Mouse (Mus musculus): Measurements from ENCODE around the gene Gm5901. TPM values are rescaled to one million over a fixed set of nuclear protein-coding genes. Genes with fewer than 3 reads are reported as not detected.
A peak's percentile ranks its signal among the peaks of the same experiment; 100 is the strongest.

Gm5901 gene
- polyA plus RNA-seq, 1 experiment = not detected

DNA sequence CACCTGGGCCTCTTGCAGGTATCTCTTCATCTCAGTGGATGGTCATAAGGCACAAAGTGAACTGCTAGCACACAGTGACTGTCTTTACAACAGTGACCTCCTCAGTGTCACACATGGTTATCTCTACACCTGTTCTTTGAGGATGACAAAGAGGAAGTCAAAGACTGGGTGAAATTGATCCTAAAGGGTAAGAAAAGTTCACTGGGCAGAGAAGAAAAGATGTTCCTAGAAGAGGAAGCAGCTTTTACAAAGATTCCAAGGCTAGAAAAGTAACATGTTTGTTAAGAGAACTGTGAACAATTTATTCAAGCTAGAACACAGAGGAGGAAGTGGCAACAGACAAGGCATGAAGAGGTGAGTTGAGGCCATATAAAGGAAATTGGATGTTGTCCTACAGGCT is 21.3 kb downstream of the Gm5901 start:
- H3K36me3 ChIP-seq (ENCODE audit: control insufficient read depth, insufficient read depth, low read length, poor library complexity, severe bottlenecking) = no peaks in the 10 kb centered on the region; the same call in 1 of the 2 replicates
- H3K4me3 ChIP-seq (ENCODE audit: low read depth, low read length) = no peak overlapping the region
- no peak for TF ChIP-seq EP300 (IDR thresholded peaks at IDR 0.05; ENCODE audit: insufficient read depth, low read depth, low read length)
- no peak for TF ChIP-seq POLR2A (IDR thresholded peaks at IDR 0.05; ENCODE audit: insufficient read depth, low read length)
- TF ChIP-seq CTCF (IDR thresholded peaks at IDR 0.05; ENCODE audit: low read depth, low read length) = no peak
- no peak overlapping the region for H3K9ac ChIP-seq (ENCODE audit: low read depth, poor library complexity, severe bottlenecking)
- H3K27ac ChIP-seq (ENCODE audit: insufficient read depth, low read length) = no peak overlapping the region
- H3K4me1 ChIP-seq (ENCODE audit: control insufficient read depth, insufficient read depth, low read length) = no peaks in the 10 kb centered on the region
- no peaks in the 10 kb centered on the region for H3K9me3 ChIP-seq (replicated peaks; ENCODE audit: control insufficient read depth, insufficient read depth, low read length, poor library complexity, severe bottlenecking)
- H3K27me3 ChIP-seq (ENCODE audit: control insufficient read depth, insufficient read depth, low read length, poor library complexity, severe bottlenecking) = no peaks in the 10 kb centered on the region

DNA sequence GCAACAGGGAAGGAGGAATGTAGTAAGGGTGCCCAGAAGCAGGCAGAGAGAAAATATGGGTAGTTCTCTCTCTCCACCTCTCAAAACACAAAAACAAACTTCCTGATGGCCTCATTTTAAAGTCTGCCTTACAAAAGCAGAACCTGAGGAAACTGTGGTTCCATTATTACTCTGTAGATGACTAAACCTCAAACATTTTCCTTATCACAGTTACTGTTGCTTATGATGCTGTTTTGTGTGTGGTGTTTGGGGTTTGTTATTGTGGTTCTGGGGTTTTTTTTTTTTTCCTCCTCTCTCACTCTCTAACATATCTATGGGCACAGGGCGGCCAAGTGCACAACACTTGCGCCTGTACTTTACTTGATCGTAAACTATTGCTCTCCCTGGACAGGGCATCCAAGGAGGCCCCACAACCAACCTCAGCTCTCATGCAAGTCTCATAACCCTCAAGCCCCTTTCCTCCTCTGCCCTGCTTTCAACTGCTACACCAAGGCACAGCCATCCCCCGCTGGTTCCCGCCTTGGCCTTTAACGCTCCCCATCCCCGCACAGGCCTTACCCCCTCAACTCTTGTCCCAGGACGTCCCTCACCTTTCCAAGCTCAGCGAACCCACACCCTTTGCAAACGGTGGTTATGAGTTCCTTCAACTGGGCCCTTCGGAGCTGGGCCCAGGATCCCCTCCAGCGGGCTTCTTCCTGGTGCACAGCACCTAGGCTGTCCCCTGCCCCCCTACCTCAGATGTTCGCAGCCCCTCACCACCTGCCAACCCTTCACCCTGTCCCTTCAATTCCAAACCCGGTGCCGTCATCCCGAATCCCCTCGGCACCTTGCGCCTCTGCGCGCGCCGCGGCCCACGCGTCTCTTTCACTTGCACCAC is 24.5 kb downstream of the Gm5901 start:
- Histone ChIP-seq H3K27me3 (ENCODE audit: control insufficient read depth, insufficient read depth, low read length, poor library complexity, severe bottlenecking) (no peaks in the 10 kb centered on the region), H3K9me3 (replicated peaks; ENCODE audit: control insufficient read depth, insufficient read depth, low read length, poor library complexity, severe bottlenecking) (no peaks in the 10 kb centered on the region), H3K36me3 (ENCODE audit: control insufficient read depth, insufficient read depth, low read length, poor library complexity, severe bottlenecking) (no peaks in the 10 kb centered on the region; the same call in 1 of the 2 replicates), H3K9ac (ENCODE audit: low read depth, poor library complexity, severe bottlenecking) (peak overlapping the region; percentile 77), H3K4me1 (ENCODE audit: control insufficient read depth, insufficient read depth, low read length) (no peaks in the 10 kb centered on the region), H3K27ac (ENCODE audit: insufficient read depth, low read length) (no peak overlapping the region), H3K4me3 (ENCODE audit: low read depth, low read length) (peak overlapping the region; percentile 86)
- TF ChIP-seq EP300 (IDR thresholded peaks at IDR 0.05; ENCODE audit: insufficient read depth, low read depth, low read length) = no peak
- no peak for TF ChIP-seq CTCF (IDR thresholded peaks at IDR 0.05; ENCODE audit: low read depth, low read length)
- no peak for TF ChIP-seq POLR2A (IDR thresholded peaks at IDR 0.05; ENCODE audit: insufficient read depth, low read length)

DNA sequence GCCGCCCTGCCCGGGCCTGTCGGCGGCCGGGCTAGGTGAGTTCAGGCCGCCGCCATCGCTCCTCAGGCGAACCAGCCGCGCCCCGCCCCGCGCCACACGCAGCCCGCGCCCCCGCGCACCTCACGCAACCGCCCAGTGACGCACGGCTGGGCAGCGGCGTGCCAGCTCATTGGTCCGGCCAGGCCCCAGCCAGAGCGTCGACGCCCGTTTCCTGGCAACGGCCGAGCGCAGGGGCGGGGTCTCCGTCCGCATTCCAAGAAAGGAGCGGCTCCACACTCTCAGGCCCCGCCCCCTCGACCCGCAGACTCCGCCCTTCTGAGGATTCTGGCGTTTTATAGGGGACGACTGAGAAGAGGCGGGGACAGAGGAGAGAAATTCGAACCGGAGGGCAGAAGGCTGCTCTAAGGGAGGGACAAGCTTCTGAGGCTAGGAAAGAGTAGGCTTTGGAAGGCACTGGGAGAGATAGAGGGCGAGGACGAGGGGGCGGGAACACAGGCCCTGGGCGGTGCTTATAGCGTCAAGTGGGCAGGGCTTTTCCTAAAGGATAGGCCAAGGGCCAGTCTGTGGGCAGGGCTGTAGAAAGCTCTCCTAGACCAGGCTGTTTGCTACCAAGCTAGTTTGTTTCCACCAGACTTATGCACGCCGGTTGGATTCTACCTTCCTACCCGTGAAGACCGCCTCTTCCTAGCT is 25.2 kb downstream of the Gm5901 start, which contains the start of gene Fam160a2:
Fam160a2 (minus strand) TSS at position 120 of the 690 bp plus-strand sequence.
- TF ChIP-seq POLR2A (IDR thresholded peaks at IDR 0.05; ENCODE audit: insufficient read depth, low read length) = peak; percentile 55
- no peak for TF ChIP-seq CTCF (IDR thresholded peaks at IDR 0.05; ENCODE audit: low read depth, low read length)
- no peak for TF ChIP-seq EP300 (IDR thresholded peaks at IDR 0.05; ENCODE audit: insufficient read depth, low read depth, low read length)
- peak within 1 kb of the TSS; percentile 77 for H3K9ac ChIP-seq (ENCODE audit: low read depth, poor library complexity, severe bottlenecking)
- H3K27ac ChIP-seq (ENCODE audit: insufficient read depth, low read length) = peak within 1 kb of the TSS; percentile 49; the same call in 1 of the 2 replicates
- no peaks in the 10 kb centered on the region for H3K27me3 ChIP-seq (ENCODE audit: control insufficient read depth, insufficient read depth, low read length, poor library complexity, severe bottlenecking)
- H3K4me3 ChIP-seq (ENCODE audit: low read depth, low read length) = peak within 1 kb of the TSS; percentile 86
- H3K36me3 ChIP-seq (ENCODE audit: control insufficient read depth, insufficient read depth, low read length, poor library complexity, severe bottlenecking) = no peaks in the 10 kb centered on the region
- H3K4me1 ChIP-seq (ENCODE audit: control insufficient read depth, insufficient read depth, low read length) = no peaks in the 10 kb centered on the region
- no peaks in the 10 kb centered on the region for H3K9me3 ChIP-seq (replicated peaks; ENCODE audit: control insufficient read depth, insufficient read depth, low read length, poor library complexity, severe bottlenecking)

DNA sequence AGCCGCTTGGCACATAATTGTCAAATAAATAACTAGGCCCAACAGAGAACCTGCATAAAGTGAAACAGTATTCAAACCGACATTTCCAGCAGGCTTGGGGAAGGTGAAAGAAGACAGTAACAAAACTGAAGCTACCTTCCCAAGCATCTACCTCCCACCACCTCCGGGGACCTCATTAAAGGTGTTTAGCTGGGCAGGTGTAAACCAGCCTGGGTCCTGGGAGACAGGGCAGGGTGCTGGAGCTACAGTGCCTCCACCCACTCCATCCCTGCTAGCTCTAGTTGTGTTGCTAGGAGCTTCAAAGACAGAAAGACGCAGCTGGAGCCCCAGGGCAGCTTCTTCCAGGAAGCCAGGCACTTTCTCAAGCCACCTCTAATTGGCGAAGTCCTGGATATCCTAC is 29.4 kb downstream of the Gm5901 start, which contains the start of gene Cnga4:
Cnga4 (plus strand) TSS at position 301 of the 400 bp plus-strand sequence.
- Histone ChIP-seq H3K27ac (ENCODE audit: insufficient read depth, low read length) (no peak within 1 kb of the TSS), H3K4me3 (ENCODE audit: low read depth, low read length) (no peak within 1 kb of the TSS)

DNA sequence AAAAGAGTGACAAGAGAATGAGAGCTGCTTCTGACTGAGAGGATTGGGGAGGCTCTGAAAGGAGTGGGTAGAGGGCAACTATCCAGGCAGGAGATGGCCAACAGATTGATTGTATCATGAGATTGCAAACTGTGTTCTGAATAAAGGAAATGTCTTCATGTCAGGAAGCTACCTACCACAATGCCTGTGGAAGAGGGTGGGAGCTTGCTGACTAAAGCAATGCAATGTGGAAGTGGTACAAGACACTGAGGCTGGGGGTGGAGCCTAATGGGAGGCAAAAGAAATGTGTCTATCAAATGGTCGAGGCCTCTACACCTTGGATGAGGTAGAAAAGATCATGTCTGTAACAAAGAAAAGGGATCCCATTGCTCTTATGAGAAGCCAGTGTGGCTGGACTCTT is 31.5 kb downstream of the Gm5901 start:
- no peak overlapping the region for H3K9ac ChIP-seq (ENCODE audit: low read depth, poor library complexity, severe bottlenecking)
- H3K4me3 ChIP-seq (ENCODE audit: low read depth, low read length) = no peak overlapping the region
- TF ChIP-seq CTCF (IDR thresholded peaks at IDR 0.05; ENCODE audit: low read depth, low read length) = no peak
- TF ChIP-seq EP300 (IDR thresholded peaks at IDR 0.05; ENCODE audit: insufficient read depth, low read depth, low read length) = no peak
- TF ChIP-seq POLR2A (IDR thresholded peaks at IDR 0.05; ENCODE audit: insufficient read depth, low read length) = no peak
- H3K9me3 ChIP-seq (replicated peaks; ENCODE audit: control insufficient read depth, insufficient read depth, low read length, poor library complexity, severe bottlenecking) = no peaks in the 10 kb centered on the region
- H3K27ac ChIP-seq (ENCODE audit: insufficient read depth, low read length) = no peak overlapping the region
- H3K36me3 ChIP-seq (ENCODE audit: control insufficient read depth, insufficient read depth, low read length, poor library complexity, severe bottlenecking) = no peaks in the 10 kb centered on the region
- no peaks in the 10 kb centered on the region for H3K27me3 ChIP-seq (ENCODE audit: control insufficient read depth, insufficient read depth, low read length, poor library complexity, severe bottlenecking)
- no peaks in the 10 kb centered on the region for H3K4me1 ChIP-seq (ENCODE audit: control insufficient read depth, insufficient read depth, low read length)

More for the DNA sequence above, 29.4 kb downstream of the Gm5901 start, which contains the start of gene Cnga4:
- Histone ChIP-seq H3K27me3 (ENCODE audit: control insufficient read depth, insufficient read depth, low read length, poor library complexity, severe bottlenecking) (no peaks in the 10 kb centered on the region), H3K4me1 (ENCODE audit: control insufficient read depth, insufficient read depth, low read length) (no peaks in the 10 kb centered on the region), H3K36me3 (ENCODE audit: control insufficient read depth, insufficient read depth, low read length, poor library complexity, severe bottlenecking) (no peaks in the 10 kb centered on the region), H3K9me3 (replicated peaks; ENCODE audit: control insufficient read depth, insufficient read depth, low read length, poor library complexity, severe bottlenecking) (no peaks in the 10 kb centered on the region), H3K9ac (ENCODE audit: low read depth, poor library complexity, severe bottlenecking) (no peak within 1 kb of the TSS)
- TF ChIP-seq POLR2A (IDR thresholded peaks at IDR 0.05; ENCODE audit: insufficient read depth, low read length) = no peak
- TF ChIP-seq EP300 (IDR thresholded peaks at IDR 0.05; ENCODE audit: insufficient read depth, low read depth, low read length) = no peak
- TF ChIP-seq CTCF (IDR thresholded peaks at IDR 0.05; ENCODE audit: low read depth, low read length) = no peak
